Mouse (Mus musculus) regulatory T cell (primary cell): Measurements from ENCODE around the gene Msn.

Experiments
- in situ Hi-C: fragments of 300-600 bp; cut with MboI, MseI; formaldehyde crosslinking; loops from one replicate; pipeline ENCODE4 v1.15.1; 2025; ENCODE audit warnings: high pct_unique_total_duplicates

Msn gene

GRCm38 (mm10) chrX:96095509-96096499, at the start of gene Msn:
TSS of gene Msn (plus strand) at chrX:96096042.
- in situ Hi-C loops: loop anchor here (5.0 to 10.0 kb wide), 3 partner anchors 36 to 84 kb away; no protein-coding TSS in a partner anchor

DNA sequence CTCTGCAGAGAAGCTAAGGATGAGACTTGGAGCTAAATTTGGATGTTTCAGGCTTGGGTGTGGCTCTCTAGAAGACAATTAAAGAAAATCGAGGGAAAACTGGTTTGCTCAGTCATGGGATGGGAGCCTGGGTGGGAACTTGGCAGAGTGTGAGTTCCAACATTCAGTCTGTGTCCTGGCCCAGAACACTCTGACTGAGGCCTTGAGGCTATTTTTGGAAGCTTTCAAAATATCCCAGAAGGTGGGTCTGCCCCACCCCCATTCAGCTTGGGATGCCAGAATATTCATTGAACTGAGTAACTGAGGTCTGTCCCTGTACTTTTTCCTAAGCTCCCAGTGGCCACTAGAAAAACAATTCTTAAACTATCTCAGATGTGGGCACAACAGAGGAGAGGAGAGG, 43.0 kb upstream of the Msn start:
- in situ Hi-C loops: no loop called here

DNA sequence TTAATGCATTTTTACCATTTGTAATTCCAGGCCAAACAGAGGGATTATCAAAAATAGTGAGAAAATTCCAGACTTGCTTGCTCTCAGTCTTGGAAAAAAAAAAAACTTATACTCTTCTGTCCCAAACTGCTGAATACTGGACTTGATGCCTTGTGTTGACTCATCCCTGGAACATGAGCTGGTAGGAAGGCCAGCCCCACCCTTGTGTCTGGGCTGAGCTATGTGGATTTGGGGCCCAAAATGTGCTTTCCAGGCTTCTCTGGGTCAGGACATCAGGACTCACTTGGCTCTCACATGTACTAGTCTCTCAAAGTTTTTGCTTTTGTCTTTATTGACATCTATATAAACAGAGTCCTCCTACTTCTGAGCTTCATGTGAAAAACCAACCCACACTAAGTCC, 18.1 kb upstream of the Msn start:
- in situ Hi-C loops: no loop called here

GRCm38 (mm10) chrX:96086259-96086658, 9.6 kb upstream of the Msn start:
- in situ Hi-C loops: no loop called here

GRCm38 (mm10) chrX:96096513-96097210, 820 bp downstream of the Msn start:
- in situ Hi-C loops: loop anchor here (5.0 to 10.0 kb wide), 3 partner anchors 36 to 84 kb away; no protein-coding TSS in a partner anchor

DNA sequence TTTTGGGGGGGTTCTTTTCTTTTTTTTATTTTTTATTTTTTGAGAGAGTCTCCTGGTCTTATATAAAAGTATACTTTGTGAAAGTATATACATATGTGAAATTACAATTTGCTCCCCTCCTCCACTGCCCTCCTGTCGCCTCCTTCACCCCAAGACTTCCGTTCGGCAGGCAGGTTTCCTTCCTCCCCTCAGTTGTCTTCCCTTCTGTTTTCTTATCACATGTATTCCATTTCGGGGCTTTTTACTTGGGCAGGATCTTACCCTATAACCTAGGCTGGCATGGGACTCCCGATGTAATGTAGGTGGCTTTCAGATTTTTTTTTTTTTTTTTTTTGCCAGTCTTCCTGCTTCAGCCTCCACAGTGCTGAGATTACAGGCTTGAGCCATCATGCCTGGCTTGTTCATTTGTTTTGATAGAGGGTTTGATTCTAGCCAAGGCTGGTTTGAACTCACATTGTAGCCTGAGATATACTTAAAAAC, 1.7 kb downstream of the Msn start:
- in situ Hi-C loops: loop anchor here (5.0 to 10.0 kb wide), 3 partner anchors 35 to 85 kb away; no protein-coding TSS in a partner anchor

GRCm38 (mm10) chrX:96099003-96099402, 3.2 kb downstream of the Msn start:
- in situ Hi-C loops: loop anchor here (5.0 to 10.0 kb wide), 3 partner anchors 33 to 87 kb away; no protein-coding TSS in a partner anchor

GRCm38 (mm10) chrX:96107427-96108291, 11.8 kb downstream of the Msn start:
- in situ Hi-C loops: no loop called here

- in situ Hi-C loops: loop anchor here (10.0 kb wide), 1 partner anchor 612 kb away; no protein-coding TSS in a partner anchor
Observed at GRCm38 (mm10) chrX:96113106-96113634, 17.3 kb downstream of the Msn start.

DNA sequence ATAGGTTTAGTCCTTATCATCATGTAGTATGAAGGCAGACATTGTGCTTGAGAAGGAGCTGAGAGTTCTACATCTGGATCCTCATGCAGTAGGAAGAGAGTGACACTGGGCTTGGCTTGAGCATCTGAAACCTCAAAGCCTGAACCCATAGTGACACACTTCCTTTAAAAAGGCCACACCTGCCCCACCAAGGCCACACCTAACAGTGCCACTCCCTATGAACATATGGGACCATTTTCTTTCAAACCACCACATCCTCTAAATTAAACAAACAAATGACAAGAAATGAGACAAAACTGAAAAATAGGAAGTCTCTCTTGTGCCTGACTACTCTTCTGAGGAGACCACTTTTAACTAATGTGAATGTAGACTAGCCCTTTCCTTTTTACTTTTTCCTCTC, 19.7 kb downstream of the Msn start:
- in situ Hi-C loops: loop anchor here (10.0 kb wide), 1 partner anchor 609 kb away; no protein-coding TSS in a partner anchor

GRCm38 (mm10) chrX:96117366-96117765, 21.5 kb downstream of the Msn start:
- in situ Hi-C loops: loop anchor here (10.0 kb wide), 1 partner anchor 607 kb away; no protein-coding TSS in a partner anchor

DNA sequence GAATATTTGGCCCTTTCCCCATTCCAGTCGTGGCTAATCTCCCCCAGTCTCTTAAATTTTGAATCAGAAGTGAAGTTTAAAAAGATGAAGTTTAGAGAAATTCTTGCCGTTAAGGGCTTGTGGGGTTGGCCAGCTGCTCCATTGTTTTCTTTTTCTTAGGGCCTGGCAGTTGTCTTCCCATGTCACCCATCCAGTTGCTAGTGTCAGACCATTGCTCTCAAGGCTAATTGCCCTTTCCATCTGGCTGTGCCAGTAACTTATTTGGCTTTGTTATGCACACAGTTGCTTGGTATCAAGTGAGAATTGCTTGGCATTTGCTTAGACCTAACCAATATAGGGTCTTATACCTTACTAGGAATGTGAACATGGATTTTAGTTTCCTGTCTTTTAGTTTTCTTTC, 24.2 kb downstream of the Msn start:
- in situ Hi-C loops: loop anchor here (10.0 kb wide), 1 partner anchor 605 kb away; no protein-coding TSS in a partner anchor

- in situ Hi-C loops: no loop called here
Observed at GRCm38 (mm10) chrX:96121912-96122311, 26.1 kb downstream of the Msn start.

DNA sequence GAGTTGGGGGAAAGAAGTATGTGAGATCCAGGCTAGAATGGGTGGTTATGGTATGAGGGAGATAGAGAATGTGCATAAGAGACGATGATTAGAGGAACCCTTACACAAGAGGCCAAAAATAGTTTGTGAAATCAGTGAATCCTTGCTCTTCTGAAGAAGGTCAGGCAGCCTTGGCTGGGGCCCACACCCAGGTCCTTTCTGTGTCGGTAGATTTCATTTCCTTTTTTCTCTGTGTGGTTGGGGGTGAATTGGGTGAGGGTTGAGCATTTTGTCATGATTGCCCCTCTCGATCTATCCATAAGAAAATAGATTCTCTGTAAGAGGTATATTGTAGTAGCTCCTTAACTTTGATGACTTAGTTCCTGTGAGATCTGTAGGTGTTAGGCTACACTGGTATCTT, 31.0 kb downstream of the Msn start:
- in situ Hi-C loops: no loop called here

DNA sequence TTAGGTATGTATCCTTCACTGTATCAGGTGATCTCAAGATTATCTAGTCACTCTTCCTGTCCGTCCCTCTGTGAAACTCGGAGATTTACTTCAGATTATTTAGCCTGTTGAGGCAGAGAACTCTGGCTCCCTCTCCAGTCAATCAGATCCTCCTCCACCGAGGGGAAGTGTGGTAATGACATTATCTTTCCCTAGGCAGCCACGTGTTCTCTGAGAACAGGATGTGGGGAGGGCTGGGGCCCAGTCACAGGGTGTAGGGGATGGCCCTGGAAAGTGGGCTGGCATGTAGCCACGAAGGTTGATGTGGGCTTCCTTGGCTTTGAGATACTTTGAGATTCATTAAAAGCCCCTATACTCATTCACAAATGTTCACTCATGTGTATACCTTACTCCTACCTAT, 34.3 kb downstream of the Msn start:
- in situ Hi-C loops: loop anchor here (5.0 kb wide), 1 partner anchor 33 kb away; the partner anchor contains the start of gene Msn

DNA sequence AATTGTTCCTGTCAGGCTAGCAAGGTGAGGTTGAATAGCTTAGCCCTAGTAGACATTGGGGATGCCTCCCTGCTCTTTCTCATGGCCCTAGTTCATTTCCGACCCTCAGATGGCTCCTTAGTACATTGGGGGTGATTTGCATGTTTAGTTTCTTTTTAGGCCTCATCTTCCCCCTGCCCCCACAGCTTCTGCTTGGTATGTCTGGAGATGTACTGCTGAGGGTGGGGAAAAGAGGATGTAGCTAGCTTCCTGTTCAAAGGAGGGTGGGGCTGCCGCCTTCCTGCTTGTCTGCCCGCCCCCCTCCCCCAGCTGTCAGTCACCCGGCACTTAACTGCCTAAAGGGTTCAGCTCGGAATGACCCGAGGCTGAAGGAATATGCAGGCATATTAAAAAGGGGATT, 34.8 kb downstream of the Msn start:
- in situ Hi-C loops: loop anchor here (5.0 kb wide), 1 partner anchor 33 kb away; the partner anchor contains the start of gene Msn

DNA sequence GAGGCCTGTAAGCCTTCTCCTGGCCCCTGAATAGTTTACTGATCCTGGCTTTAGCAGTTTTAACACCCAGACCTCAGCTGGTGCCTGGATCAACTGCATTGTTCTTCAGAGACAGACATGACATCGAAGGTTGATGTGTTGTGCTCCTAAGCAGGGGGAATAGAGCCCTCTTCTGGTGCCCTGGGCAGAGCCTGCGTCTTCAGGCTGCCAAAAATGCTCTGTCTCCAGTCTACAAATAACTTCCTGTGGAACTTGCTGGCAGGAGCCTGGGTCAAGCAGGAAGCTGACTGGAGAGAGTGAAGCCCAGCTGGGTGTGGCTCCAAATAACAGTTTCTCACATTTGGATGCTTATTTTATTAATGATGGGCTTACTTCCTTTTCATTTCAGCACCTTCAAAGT, 37.4 kb downstream of the Msn start:
- in situ Hi-C loops: loop anchor here (5.0 kb wide), 1 partner anchor 36 kb away; the partner anchor contains the start of gene Msn

- in situ Hi-C loops: loop anchor here (5.0 kb wide), 1 partner anchor 37 kb away; the partner anchor contains the start of gene Msn
Observed at GRCm38 (mm10) chrX:96134243-96134661, 38.4 kb downstream of the Msn start.

- in situ Hi-C loops: loop anchor here (5.0 kb wide), 1 partner anchor 38 kb away; the partner anchor contains the start of gene Msn
Observed at GRCm38 (mm10) chrX:96134840-96135580, 39.2 kb downstream of the Msn start.
